Mouse (Mus musculus): ENCODE data around the gene Hand1.
"Not testable (repeated sequence)": the region's sequence is repeated elsewhere in the genome, so short reads cannot be mapped to it uniquely, and the experiment has no call there.

The Hand1 gene

GRCm38 (mm10) chr11:57832552-57833201 is at the start of gene Hand1:
Gene Hand1 (minus strand): TSS chr11:57832818.
- DNase-seq (ENCODE audit: low read depth): no peak

- no peak for DNase-seq (ENCODE audit: low read depth)
These were observed 43.5 kb upstream of the Hand1 start for GRCm38 (mm10) chr11:57876157-57876556.

- DNase-seq (ENCODE audit: low read depth): no peak
These were observed 40.4 kb upstream of the Hand1 start for GRCm38 (mm10) chr11:57873014-57873413.

GRCm38 (mm10) chr11:57868753-57869460 is 36.3 kb upstream of the Hand1 start:
- peak; percentile 46 for DNase-seq (ENCODE audit: low read depth)

- no peak for DNase-seq (ENCODE audit: low read depth)
These were observed 33.8 kb upstream of the Hand1 start for GRCm38 (mm10) chr11:57866466-57866865.

GRCm38 (mm10) chr11:57864577-57864976 is 32.0 kb upstream of the Hand1 start:
- no peak for DNase-seq (ENCODE audit: low read depth)

- DNase-seq (ENCODE audit: low read depth): no peak
These were observed 29.5 kb upstream of the Hand1 start for GRCm38 (mm10) chr11:57862088-57862487.

GRCm38 (mm10) chr11:57857709-57858108 is 25.1 kb upstream of the Hand1 start:
- no peak for DNase-seq (ENCODE audit: low read depth)

GRCm38 (mm10) chr11:57853571-57853970 is 21.0 kb upstream of the Hand1 start:
- DNase-seq (ENCODE audit: low read depth): peak; percentile 7

GRCm38 (mm10) chr11:57850931-57851330 is 18.3 kb upstream of the Hand1 start:
- no peak for DNase-seq (ENCODE audit: low read depth)

- no peak for DNase-seq (ENCODE audit: low read depth)
These were observed 17.7 kb upstream of the Hand1 start for GRCm38 (mm10) chr11:57850298-57850697.

GRCm38 (mm10) chr11:57847396-57847795 is 14.8 kb upstream of the Hand1 start:
- no peak for DNase-seq (ENCODE audit: low read depth)

GRCm38 (mm10) chr11:57846421-57847363 is 14.1 kb upstream of the Hand1 start:
- not testable (repeated sequence) for DNase-seq (ENCODE audit: low read depth)

GRCm38 (mm10) chr11:57841391-57841790 is 8.8 kb upstream of the Hand1 start:
- DNase-seq (ENCODE audit: low read depth): no peak

GRCm38 (mm10) chr11:57840986-57841385 is 8.4 kb upstream of the Hand1 start:
- DNase-seq (ENCODE audit: low read depth): no peak

- DNase-seq (ENCODE audit: low read depth): no peak
These were observed 5.5 kb upstream of the Hand1 start for GRCm38 (mm10) chr11:57837861-57838680.

GRCm38 (mm10) chr11:57836872-57837680 is 4.5 kb upstream of the Hand1 start:
- no peak for DNase-seq (ENCODE audit: low read depth)

- no peak for DNase-seq (ENCODE audit: low read depth)
These were observed 3.8 kb upstream of the Hand1 start for GRCm38 (mm10) chr11:57836401-57836800.

GRCm38 (mm10) chr11:57835931-57836330 is 3.3 kb upstream of the Hand1 start:
- DNase-seq (ENCODE audit: low read depth): no peak

GRCm38 (mm10) chr11:57835331-57835730 is 2.7 kb upstream of the Hand1 start:
- no peak for DNase-seq (ENCODE audit: low read depth)

- DNase-seq (ENCODE audit: low read depth): no peak
These were observed 1.4 kb upstream of the Hand1 start for GRCm38 (mm10) chr11:57834031-57834430.

Measured in NIH3T3 (cell line).